In genomic region chr11:45830743-45831310, GRCm38 (mm10) we compare ENCODE assay signal across 13 mouse cellular contexts. TPM values are rescaled to one million over a fixed set of nuclear protein-coding genes. Genes with fewer than 3 reads are reported as not detected.
DNase-seq lines count a peak whose midpoint lies in the region; ATAC-seq lines count a peak whose summit lies in the region.
"Had no signal": no experiment of that assay in that cellular context is flagged by ENCODE, and none has a peak within 500 bp of the region (broad histone marks: within the 10 kb centered on the region; RNA-seq: fewer than 3 reads in every experiment).

No protein-coding gene starts in this region.

- H3K36me3 ChIP-seq in forebrain, embryonic 14.5 days (ENCODE audit: control insufficient read depth, insufficient read depth, low read length): no peaks in the 10 kb centered on the region
- H3K36me3 ChIP-seq in forebrain, embryonic 13.5 days (ENCODE audit: poor library complexity, severe bottlenecking): no peaks in the 10 kb centered on the region
- H3K36me3 ChIP-seq in kidney, embryonic 16.5 days (ENCODE audit: insufficient read depth, low read length): no peaks in the 10 kb centered on the region

- H3K27ac ChIP-seq in forebrain, embryonic 14.5 days (ENCODE audit: low read depth, low read length): no peak overlapping the region
- no peak overlapping the region for H3K27ac ChIP-seq in forebrain, embryonic 13.5 days
- no peak overlapping the region for H3K27ac ChIP-seq in kidney, embryonic 16.5 days (ENCODE audit: low read length)

- H3K9me3 ChIP-seq in forebrain, embryonic 14.5 days (replicated peaks; ENCODE audit: control insufficient read depth, low read length): no peaks in the 10 kb centered on the region
- no peaks in the 10 kb centered on the region for H3K9me3 ChIP-seq in forebrain, embryonic 13.5 days (replicated peaks)
- H3K9me3 ChIP-seq in kidney, embryonic 16.5 days (ENCODE audit: low read length): no peaks in the 10 kb centered on the region

- no peak; the same call in 1 of the 2 replicates for ATAC-seq in forebrain, embryonic 14.5 days
- no peak for ATAC-seq in forebrain, embryonic 13.5 days
- ATAC-seq in kidney, embryonic 16.5 days (ENCODE audit: low FRiP score, low TSS enrichment): peak; percentile 35; the same call in 1 of the 2 replicates
- ATAC-seq: liver, postnatal 0 days had no signal

- H3K4me2 ChIP-seq in forebrain, embryonic 14.5 days (ENCODE audit: low read length): no peak overlapping the region
- H3K4me2 ChIP-seq in forebrain, embryonic 13.5 days: no peak overlapping the region
- H3K4me2 ChIP-seq in kidney, embryonic 16.5 days (replicated peaks; ENCODE audit: low read depth, low read length): no peak overlapping the region

- no peak overlapping the region for H3K9ac ChIP-seq in forebrain, embryonic 14.5 days (ENCODE audit: low read length)
- no peak overlapping the region for H3K9ac ChIP-seq in forebrain, embryonic 13.5 days
- H3K9ac ChIP-seq in kidney, embryonic 16.5 days (replicated peaks; ENCODE audit: low read length): no peak overlapping the region
- H3K9ac ChIP-seq: liver, postnatal 0 days had no signal

- H3K4me1 ChIP-seq in forebrain, embryonic 14.5 days (ENCODE audit: control insufficient read depth, insufficient read depth, low read length): peaks cover 2% of the 10 kb centered on the region; the same call in 1 of the 2 replicates
- peaks cover 3% of the 10 kb centered on the region; the same call in 1 of the 2 replicates for H3K4me1 ChIP-seq in forebrain, embryonic 13.5 days
- 0 out of 2 replicates have a peak, but pooled peaks cover 4% of the 10 kb centered on the region for H3K4me1 ChIP-seq in kidney, embryonic 16.5 days (ENCODE audit: insufficient read depth, low read length)

- DNase-seq in forebrain, embryonic 14.5 days (ENCODE audit: low spot score): peak; percentile 47
- DNase-seq in kidney, adult 9 months: no peak
- peak; percentile 51 for DNase-seq in fibroblast of lung, adult 2 months (ENCODE audit: low read depth)
- DNase-seq in lung, postnatal 4 days: peak; percentile 15 to 30
- DNase-seq in adrenal gland, adult 18-20 months (ENCODE audit: low spot score in 2 of 2): no peak
- no peak for DNase-seq in right cerebral cortex, postnatal 14 days
- DNase-seq: cerebellum, adult 8-10 months; embryo, embryonic 11 days; kidney, adult 2 months; liver, postnatal 0 days; right cerebral cortex, postnatal 4 days had no signal

- WGBS in forebrain, embryonic 14.5 days: 38% methylated on average over 9 of the region's 9 CpGs
- WGBS in forebrain, embryonic 13.5 days: 51% methylated on average over 9 of the region's 9 CpGs
- whole genome bisulfite sequencing in kidney, embryonic 16.5 days: 56% methylated on average over 9 of the region's 9 CpGs

- H3K27me3 ChIP-seq in forebrain, embryonic 14.5 days (replicated peaks; ENCODE audit: control insufficient read depth, insufficient read depth, low read length): no peaks in the 10 kb centered on the region
- H3K27me3 ChIP-seq in forebrain, embryonic 13.5 days: no peaks in the 10 kb centered on the region
- no peaks in the 10 kb centered on the region for H3K27me3 ChIP-seq in kidney, embryonic 16.5 days (ENCODE audit: insufficient read depth, low read length)

- no peak overlapping the region for H3K4me3 ChIP-seq in forebrain, embryonic 14.5 days (ENCODE audit: low read depth, low read length)
- no peak overlapping the region for H3K4me3 ChIP-seq in forebrain, embryonic 13.5 days
- H3K4me3 ChIP-seq in kidney, embryonic 16.5 days (ENCODE audit: low read length): no peak overlapping the region

RNA-seq across cellular contexts. Expression of gene Clint1, which starts 21.0 kb away (rescaled TPM):
- polyA plus RNA-seq in forebrain, embryonic 14.5 days (2014; fragmentation: Nextera tagmentation; extraction: Ambion mirVana): 38.4 and 43.2 TPM in 2 replicates
- 49.8 and 51.0 TPM in 2 replicates for polyA plus RNA-seq in forebrain, embryonic 13.5 days (2015; fragmentation: Nextera tagmentation; extraction: Ambion mirVana)
- polyA plus RNA-seq in kidney, embryonic 16.5 days (2015; fragmentation: Nextera tagmentation; extraction: Ambion mirVana): 104 and 106 TPM in 2 replicates
- 10 to 100 TPM; 66.4 to 90.8 TPM for total RNA-seq in adrenal gland, adult 18-20 months (2021)

Comparison
In these comparisons a context has a peak if more than half of its experiments do, and no peak if none do; other contexts are left out.
1. DNase-seq: peak in forebrain, embryonic 14.5 days (single experiment), fibroblast of lung, adult 2 months (single experiment) and lung, postnatal 4 days (2 of 2); none in kidney, adult 9 months (single experiment), adrenal gland, adult 18-20 months (0 of 2) and right cerebral cortex, postnatal 14 days (single experiment).